Mouse (Mus musculus) kidney, adult 2 months (tissue): ENCODE measurements at regions not wholly inside any gene's neighbourhood (a gene's known extent, or its start where the extent isn't known, plus 50 kb on each side); places are given as distances from the start of the nearest gene placed in this dataset.

Experiments
- CTCF ChIP-seq: fragments of 200-500 bp; conservative IDR thresholded peaks from 2 replicates; pipeline ENCODE4 v1.5.1; 2011; ENCODE audit warnings: low read depth, mild to moderate bottlenecking, control low read depth, low read length, moderate library complexity, mixed read lengths; ENCODE audit not compliant: insufficient read depth, insufficient read length
- POLR2A ChIP-seq: fragments of 200-500 bp; IDR thresholded peaks from one replicate; pipeline ENCODE4 v1.6.1; 2011; ENCODE audit warnings: low read depth, low read length, control low read depth

DNA sequence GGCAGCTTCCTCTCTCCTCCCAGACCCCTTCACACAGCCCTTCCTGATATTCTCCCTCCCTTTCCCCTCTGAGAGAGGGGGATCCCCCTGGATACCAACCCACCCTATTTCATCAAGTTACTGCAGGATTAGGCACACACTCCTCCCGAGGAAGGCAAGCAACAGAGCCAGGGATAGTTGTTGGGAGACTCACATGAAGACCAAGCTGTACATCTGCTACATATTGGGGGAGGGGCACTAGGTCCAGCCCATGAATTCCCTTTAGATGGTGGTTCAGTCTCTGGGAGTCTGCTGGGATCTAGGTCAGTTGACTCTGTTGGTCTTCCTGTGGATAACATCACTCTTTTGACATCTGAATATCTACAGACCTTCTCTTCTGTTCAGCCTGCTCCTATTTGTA is 185.6 kb upstream of the Cdh6 start:
- TF ChIP-seq CTCF, result no peak
- TF ChIP-seq POLR2A, result no peak
